Mouse (Mus musculus) hindbrain, embryonic 12.5 days (tissue): Measurements from ENCODE around the gene Taok1. TPM values are rescaled to one million over a fixed set of nuclear protein-coding genes. Genes with fewer than 3 reads are reported as not detected.

Source experiments
- ATAC-seq: fragments of 200-750 bp; cut with Nextera tagmentation; 2 replicates; pipeline ENCODE4 v1.8.0; 2017; ENCODE audit warnings: moderate TSS enrichment; ENCODE audit not compliant: low FRiP score
- H3K27ac ChIP-seq: fragments of 300-500 bp; sonication (generic); 2 replicates; pipeline ENCODE4 v1.5.1; 2016; ENCODE audit warnings: mild to moderate bottlenecking
- H3K27me3 ChIP-seq: fragments of 300-500 bp; sonication (generic); 2 replicates; pipeline ENCODE4 v1.6.1; 2016; ENCODE audit warnings: mild to moderate bottlenecking
- H3K36me3 ChIP-seq: fragments of 300-500 bp; sonication (generic); 2 replicates; pipeline ENCODE4 v1.6.1; 2016; ENCODE audit warnings: mild to moderate bottlenecking
- H3K4me1 ChIP-seq: fragments of 300-500 bp; sonication (generic); 2 replicates; pipeline ENCODE4 v1.6.1; 2016
- H3K4me2 ChIP-seq: fragments of 300-500 bp; sonication (generic); replicated peaks from 2 replicates; pipeline ENCODE4 v1.6.1; 2016; ENCODE audit warnings: mild to moderate bottlenecking
- H3K4me3 ChIP-seq: fragments of 300-500 bp; sonication (generic); 2 replicates; pipeline ENCODE4 v1.5.1; 2016; ENCODE audit warnings: mild to moderate bottlenecking
- H3K9ac ChIP-seq: fragments of 300-500 bp; sonication (generic); 2 replicates; pipeline ENCODE4 v1.6.1; 2016; ENCODE audit warnings: mild to moderate bottlenecking, moderate library complexity
- H3K9me3 ChIP-seq: fragments of 300-500 bp; sonication (generic); replicated peaks from 2 replicates; pipeline ENCODE4 v1.6.1; 2016; ENCODE audit warnings: mild to moderate bottlenecking
- WGBS: fragments of 180-500 bp; shearing (Covaris S2); methylation state at CpG from one replicate; pipeline ENCODE4 v1.1.7; 2016; 5-methylcytosine and 5-hydroxymethylcytosine counted together
- polyA plus RNA-seq: library from polyadenylated mRNA; unstranded; fragments of >200 nt; fragmentation: Nextera tagmentation; extraction: Ambion mirVana; gene quantifications from 2 replicates; pipeline ENCODE4 v1.2.1, GENCODE M21; 2016

Gene Taok1
- polyA plus RNA-seq, 1 experiment from 2014 or later, result 22.3 TPM

DNA sequence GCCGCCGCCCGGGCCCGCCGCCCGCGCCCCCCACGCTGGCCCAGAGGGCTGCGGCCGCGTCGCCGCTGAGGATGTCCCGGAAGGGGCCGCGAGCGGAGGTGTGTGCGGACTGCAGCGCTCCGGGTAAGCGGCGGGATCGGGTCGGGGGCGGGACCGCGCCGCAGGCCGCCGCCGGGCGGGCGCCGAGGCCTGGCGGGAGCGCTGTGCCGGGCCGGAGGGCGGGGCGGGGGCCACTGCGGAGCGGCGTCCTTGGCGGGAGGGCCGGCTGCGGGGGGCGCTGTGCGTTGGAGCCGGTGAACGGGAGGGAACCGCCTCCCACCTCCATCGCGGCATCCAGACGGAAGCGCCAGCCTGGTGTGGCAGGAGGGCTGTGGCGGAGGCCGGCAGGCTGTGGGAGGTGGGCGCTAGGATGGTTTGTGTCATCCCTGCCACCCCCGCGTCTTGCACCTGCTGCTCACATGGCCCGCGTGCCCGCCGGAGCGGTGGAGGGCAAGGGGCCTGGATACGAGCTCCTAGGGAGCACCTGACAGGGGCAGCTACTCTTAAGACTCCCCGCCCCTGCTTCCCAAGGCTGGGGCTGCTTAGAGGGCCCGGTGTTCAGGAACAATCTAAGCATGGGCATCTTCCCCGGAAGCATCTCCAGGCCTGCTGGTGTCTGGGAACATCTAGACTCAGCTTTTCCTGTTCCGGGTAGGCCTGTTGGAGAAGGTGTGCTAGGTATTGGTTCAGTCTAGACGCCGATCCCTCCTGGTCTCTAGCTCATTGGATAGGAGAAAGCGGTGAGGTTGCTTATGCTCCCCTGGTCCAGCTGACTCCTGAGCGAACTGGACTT, 113.9 kb downstream of the Taok1 start, which contains the start of gene Git1:
TSS of gene Git1 (plus strand) at position 51 of the 832 bp plus-strand sequence.
- peak within 1 kb of the TSS; percentile 97 for H3K4me3 ChIP-seq
- H3K27ac ChIP-seq, result peak within 1 kb of the TSS; percentile 92
- H3K36me3 ChIP-seq, result peaks cover 3% of the 10 kb centered on the region; the same call in 1 of the 2 replicates
- peak within 1 kb of the TSS; percentile 97 for H3K9ac ChIP-seq
- H3K4me2 ChIP-seq, result peak within 1 kb of the TSS; percentile 96
- WGBS, result 2% methylated on average over 62 of the region's 74 CpGs
- no peaks in the 10 kb centered on the region for H3K9me3 ChIP-seq
- no peaks in the 10 kb centered on the region for H3K27me3 ChIP-seq
- peaks cover 69% of the 10 kb centered on the region for H3K4me1 ChIP-seq
- ATAC-seq, result no peak

GRCm38 (mm10) chr11:77492911-77493332, 114.7 kb downstream of the Taok1 start:
- H3K9me3 ChIP-seq, result no peaks in the 10 kb centered on the region
- peak overlapping the region; percentile 69 for H3K4me2 ChIP-seq
- peak overlapping the region; percentile 87 for H3K27ac ChIP-seq
- WGBS, result 2% methylated on average over 23 of the region's 32 CpGs
- H3K27me3 ChIP-seq, result no peaks in the 10 kb centered on the region
- H3K9ac ChIP-seq, result peak overlapping the region; percentile 66
- H3K4me1 ChIP-seq, result peaks cover 71% of the 10 kb centered on the region
- ATAC-seq, result peak; percentile 56
- 0 out of 2 replicates have a peak, but pooled peaks cover 2% of the 10 kb centered on the region for H3K36me3 ChIP-seq
- H3K4me3 ChIP-seq, result peak overlapping the region; percentile 97

DNA sequence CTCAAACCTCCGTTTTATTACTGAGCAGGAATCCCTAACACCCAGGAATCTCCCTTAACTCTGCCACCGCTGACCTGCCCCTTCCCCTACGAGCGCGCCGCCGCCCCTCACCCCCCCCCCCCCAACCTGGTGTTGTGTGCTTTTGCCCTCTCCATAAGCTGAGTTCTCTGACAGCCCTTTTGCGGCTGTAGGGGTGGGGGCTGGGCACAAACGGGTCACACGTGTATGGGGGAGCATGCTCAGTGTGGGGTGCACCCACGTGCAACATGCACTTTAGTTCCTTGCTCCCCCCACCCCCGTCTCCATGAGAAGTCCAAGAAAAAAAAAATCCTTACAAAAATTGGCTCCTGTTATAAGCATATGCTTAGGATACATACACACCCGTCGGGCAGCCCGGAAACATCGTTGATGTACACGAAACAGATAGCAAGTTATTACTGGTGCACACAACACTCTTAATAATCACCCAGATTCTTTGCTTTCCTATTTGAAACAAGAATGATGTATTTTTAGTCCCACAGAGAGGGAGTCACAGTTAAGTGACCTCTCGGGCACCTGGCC, 115.2 kb downstream of the Taok1 start:
- Histone ChIP-seq H3K4me2 (peak overlapping the region; percentile 69), H3K36me3 (0 out of 2 replicates have a peak, but pooled peaks cover 2% of the 10 kb centered on the region), H3K27ac (peak overlapping the region; percentile 87), H3K9me3 (no peaks in the 10 kb centered on the region), H3K4me3 (peak overlapping the region; percentile 97), H3K4me1 (peaks cover 71% of the 10 kb centered on the region), H3K27me3 (no peaks in the 10 kb centered on the region), H3K9ac (peak overlapping the region; percentile 66)
- under 1% methylated on average over 18 of the region's 18 CpGs for WGBS
- no peak for ATAC-seq

DNA sequence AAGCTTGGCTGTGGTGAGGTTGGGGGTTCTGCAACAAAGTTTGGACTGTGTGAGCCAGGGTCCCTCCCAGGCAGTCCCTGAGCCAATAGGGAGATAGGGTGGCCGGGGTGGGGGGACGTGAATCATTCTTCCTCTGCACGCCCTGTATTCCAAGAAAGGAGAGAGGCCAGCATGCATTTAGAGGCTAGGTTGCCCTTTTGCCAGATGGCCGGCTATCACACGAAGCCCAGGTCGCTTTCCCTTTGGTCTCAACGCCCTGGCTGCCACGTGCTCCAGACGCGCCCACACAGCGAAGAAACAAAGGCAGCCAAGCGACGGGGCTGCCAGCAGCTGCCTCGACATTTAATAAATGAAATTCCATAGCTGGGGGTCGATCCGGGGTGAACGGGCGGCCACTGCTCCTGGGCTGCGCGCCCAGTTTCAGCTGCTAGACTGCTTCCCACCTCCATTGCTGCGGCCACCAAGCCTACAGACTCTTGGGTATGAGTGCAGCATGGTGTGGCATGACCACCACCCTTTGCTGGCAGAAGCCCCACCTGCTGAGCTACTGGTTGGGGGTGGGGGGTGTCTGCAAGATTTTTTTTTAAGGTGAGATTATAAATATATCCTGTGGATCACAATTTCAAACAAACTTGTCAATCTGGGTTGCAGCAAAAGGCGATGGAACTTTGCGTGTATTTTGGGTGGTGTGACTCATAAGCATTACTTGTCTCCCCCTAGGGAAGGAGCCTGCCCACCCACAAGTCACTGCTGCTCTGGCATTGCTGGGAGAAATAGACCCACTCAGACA, 115.9 kb downstream of the Taok1 start:
- peaks cover 71% of the 10 kb centered on the region for H3K4me1 ChIP-seq
- no peaks in the 10 kb centered on the region for H3K27me3 ChIP-seq
- H3K36me3 ChIP-seq, result 0 out of 2 replicates have a peak, but pooled peaks cover 2% of the 10 kb centered on the region
- peak overlapping the region; percentile 66 for H3K9ac ChIP-seq
- H3K4me2 ChIP-seq, result peak overlapping the region; percentile 69
- WGBS, result under 1% methylated on average over 23 of the region's 23 CpGs
- H3K27ac ChIP-seq, result peak overlapping the region; percentile 87
- peak; percentile 53 for ATAC-seq
- H3K9me3 ChIP-seq, result no peaks in the 10 kb centered on the region
- peak overlapping the region; percentile 97 for H3K4me3 ChIP-seq

GRCm38 (mm10) chr11:77491123-77491501, 116.5 kb downstream of the Taok1 start:
- Histone ChIP-seq H3K4me3 (peak overlapping the region; percentile 97), H3K4me1 (peaks cover 74% of the 10 kb centered on the region)

GRCm38 (mm10) chr11:77490451-77490850, 117.2 kb downstream of the Taok1 start:
- peaks cover 75% of the 10 kb centered on the region for H3K4me1 ChIP-seq
- H3K4me3 ChIP-seq, result peak overlapping the region; percentile 94
- no peak for ATAC-seq
- H3K36me3 ChIP-seq, result no peaks in the 10 kb centered on the region
- peak overlapping the region; percentile 69 for H3K4me2 ChIP-seq
- no peaks in the 10 kb centered on the region for H3K9me3 ChIP-seq
- no peak overlapping the region for H3K27ac ChIP-seq
- WGBS, result 65% methylated on average over 6 of the region's 6 CpGs
- H3K9ac ChIP-seq, result no peak overlapping the region
- no peaks in the 10 kb centered on the region for H3K27me3 ChIP-seq

More at GRCm38 (mm10) chr11:77491123-77491501, 116.5 kb downstream of the Taok1 start:
- H3K9ac ChIP-seq, result peak overlapping the region; percentile 49
- H3K9me3 ChIP-seq, result no peaks in the 10 kb centered on the region
- no peaks in the 10 kb centered on the region for H3K27me3 ChIP-seq
- peak; percentile 71 for ATAC-seq
- peak overlapping the region; percentile 69 for H3K4me2 ChIP-seq
- no peaks in the 10 kb centered on the region for H3K36me3 ChIP-seq
- WGBS, result 1% methylated on average over 13 of the region's 13 CpGs
- H3K27ac ChIP-seq, result peak overlapping the region; percentile 87

DNA sequence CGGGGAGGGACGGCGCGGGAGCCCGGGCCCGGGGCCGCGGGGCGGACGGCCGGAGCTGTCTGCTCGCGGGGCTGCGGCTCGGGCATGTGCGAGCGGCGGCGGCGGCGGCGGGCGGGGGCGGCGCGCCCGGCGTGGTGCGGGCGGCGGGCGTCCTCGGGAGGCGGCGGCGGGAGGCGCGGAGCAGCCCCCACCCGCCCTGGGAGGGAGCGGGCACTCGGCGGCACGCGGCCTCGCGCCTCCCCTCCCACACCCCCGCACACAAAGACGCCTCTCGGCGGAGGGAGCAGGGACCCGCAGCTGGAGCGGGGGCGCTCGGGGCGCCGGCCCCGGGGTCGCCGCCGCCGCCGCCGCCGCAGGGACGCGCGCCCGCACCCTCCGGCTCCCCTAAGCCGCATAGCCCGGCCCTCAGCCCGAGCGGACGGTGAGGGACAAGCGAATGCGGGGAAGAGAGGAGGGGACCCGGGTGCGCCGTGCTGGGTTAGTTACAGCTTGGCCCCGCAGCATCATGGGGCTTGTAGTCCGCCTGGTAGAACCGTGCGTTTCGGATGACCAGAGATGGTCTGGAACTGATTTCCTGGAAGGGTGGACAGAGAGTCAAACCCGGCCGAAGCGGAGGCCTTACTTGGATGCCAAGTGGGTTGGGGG, 117.9 kb downstream of the Taok1 start, which contains the start of gene Ankrd13b:
TSS of gene Ankrd13b (minus strand) at position 88 of the 645 bp plus-strand sequence.
- peak within 1 kb of the TSS; percentile 69 for H3K4me2 ChIP-seq
- WGBS, result 1% methylated on average over 56 of the region's 87 CpGs
- peak within 1 kb of the TSS; percentile 94 for H3K4me3 ChIP-seq
- H3K27ac ChIP-seq, result peak within 1 kb of the TSS; percentile 91
- no peaks in the 10 kb centered on the region for H3K9me3 ChIP-seq
- peaks cover 74% of the 10 kb centered on the region for H3K4me1 ChIP-seq
- ATAC-seq, result peak; percentile 59
- no peaks in the 10 kb centered on the region for H3K27me3 ChIP-seq
- no peaks in the 10 kb centered on the region for H3K36me3 ChIP-seq
- peak within 1 kb of the TSS; percentile 92 for H3K9ac ChIP-seq

DNA sequence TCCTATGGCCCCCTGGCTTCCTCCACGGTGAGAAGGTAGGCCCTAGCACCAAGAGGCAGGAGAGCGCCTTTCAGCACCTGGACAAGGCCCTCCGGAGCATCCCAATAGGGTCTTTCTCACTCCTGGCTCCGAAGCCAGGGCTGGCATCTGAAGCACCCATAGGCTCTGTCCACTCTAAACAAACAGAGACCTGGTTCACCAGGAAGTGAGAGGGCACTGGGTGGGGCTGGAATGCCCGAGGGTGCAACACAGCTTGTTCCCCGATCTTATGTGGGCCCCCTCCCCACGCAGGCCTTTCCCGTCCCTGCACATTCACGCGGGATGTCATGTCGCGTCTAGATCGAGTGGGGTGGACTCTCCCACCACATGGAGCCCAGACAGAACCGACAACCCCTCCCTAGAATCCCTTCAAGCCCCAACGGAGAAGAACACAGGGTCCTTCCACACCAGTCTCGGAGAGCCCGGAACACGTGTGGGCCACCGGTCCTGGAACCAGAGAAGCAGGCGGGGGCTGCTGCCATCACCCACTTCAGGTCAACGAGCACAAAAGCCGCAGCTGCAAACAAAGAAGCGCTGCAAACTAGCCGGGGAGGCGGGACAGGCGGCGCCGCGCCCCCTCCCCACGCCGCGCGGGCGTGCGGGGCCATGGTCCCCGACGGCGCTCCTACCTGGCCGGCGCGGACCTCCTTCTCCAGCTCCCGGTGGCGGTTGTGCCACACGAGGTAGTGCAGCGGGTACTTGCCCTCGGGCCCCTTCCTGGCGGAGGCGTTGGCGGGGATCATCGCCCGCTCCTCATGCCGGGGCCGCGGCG, 118.6 kb downstream of the Taok1 start:
- peak overlapping the region; percentile 69 for H3K4me2 ChIP-seq
- 3% methylated on average over 49 of the region's 55 CpGs for WGBS
- no peak for ATAC-seq
- peak overlapping the region; percentile 94 for H3K4me3 ChIP-seq
- H3K27ac ChIP-seq, result peak overlapping the region; percentile 91
- H3K27me3 ChIP-seq, result no peaks in the 10 kb centered on the region
- H3K36me3 ChIP-seq, result no peaks in the 10 kb centered on the region
- peak overlapping the region; percentile 92 for H3K9ac ChIP-seq
- H3K4me1 ChIP-seq, result peaks cover 70% of the 10 kb centered on the region
- no peaks in the 10 kb centered on the region for H3K9me3 ChIP-seq

DNA sequence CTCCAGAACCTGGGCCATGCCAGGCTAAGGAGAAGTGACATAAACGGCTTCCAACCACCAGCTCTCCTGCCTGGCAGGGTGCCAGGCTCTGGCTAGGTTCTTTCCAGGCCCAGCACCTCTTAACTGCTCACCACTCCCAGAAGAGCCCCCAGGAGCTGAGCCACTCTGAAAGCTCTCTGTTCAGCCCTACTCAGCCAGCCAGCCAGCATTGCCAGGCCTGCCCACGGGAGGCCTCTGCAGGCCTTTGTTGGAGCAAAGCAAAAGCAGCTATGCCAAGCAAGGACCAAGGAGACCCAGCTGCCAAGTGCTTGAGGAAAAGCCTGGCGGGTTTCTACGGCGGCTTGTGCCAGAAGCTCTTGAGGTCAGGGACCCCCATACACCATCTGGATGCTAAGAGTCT, 120.8 kb downstream of the Taok1 start:
- H3K9ac ChIP-seq, result peak overlapping the region; percentile 47; the same call in 1 of the 2 replicates
- H3K27me3 ChIP-seq, result no peaks in the 10 kb centered on the region
- H3K9me3 ChIP-seq, result no peaks in the 10 kb centered on the region
- H3K4me2 ChIP-seq, result peak overlapping the region; percentile 69
- H3K27ac ChIP-seq, result peak overlapping the region; percentile 66; the same call in 1 of the 2 replicates
- ATAC-seq, result no peak
- peak overlapping the region; percentile 94 for H3K4me3 ChIP-seq
- WGBS, result 64% methylated on average over 5 of the region's 5 CpGs
- peaks cover 73% of the 10 kb centered on the region for H3K4me1 ChIP-seq
- H3K36me3 ChIP-seq, result no peaks in the 10 kb centered on the region

DNA sequence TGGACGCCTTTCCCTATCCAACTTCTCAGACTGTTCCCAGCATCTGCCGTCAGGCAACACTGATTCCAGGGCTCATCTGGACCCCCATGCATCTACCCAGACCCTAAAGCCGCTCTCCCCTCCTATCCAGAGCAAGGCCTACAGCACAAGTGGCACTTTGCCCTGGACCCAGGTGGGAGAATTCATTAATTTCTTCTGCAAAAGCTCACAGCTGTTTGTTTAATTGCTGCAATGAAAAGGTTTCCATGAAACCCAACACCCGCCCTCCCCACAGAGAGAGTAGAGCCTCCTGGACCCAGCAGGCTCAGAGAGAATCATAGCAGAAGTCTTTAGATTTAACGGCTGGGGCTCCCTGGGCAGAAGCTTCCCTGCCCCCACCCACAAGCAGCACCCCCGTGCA, 122.4 kb downstream of the Taok1 start:
- ATAC-seq, result no peak
- H3K9me3 ChIP-seq, result no peaks in the 10 kb centered on the region
- H3K27me3 ChIP-seq, result no peaks in the 10 kb centered on the region
- H3K4me2 ChIP-seq, result peak overlapping the region; percentile 69; the same call in 1 of the 2 replicates
- WGBS, result 42% methylated on average over 6 of the region's 6 CpGs
- 0 out of 2 replicates have a peak overlapping the region, but pooled peaks have one; percentile 1 for H3K4me3 ChIP-seq
- H3K36me3 ChIP-seq, result no peaks in the 10 kb centered on the region
- peaks cover 59% of the 10 kb centered on the region for H3K4me1 ChIP-seq
- peak overlapping the region; percentile 64 for H3K27ac ChIP-seq
- H3K9ac ChIP-seq, result no peak overlapping the region; the same call in 1 of the 2 replicates
